Mouse (Mus musculus): ENCODE measurements around the gene Dennd2a. TPM values are rescaled to one million over a fixed set of nuclear protein-coding genes. Genes with fewer than 3 reads are reported as not detected.
"Not testable (repeated sequence)": the region's sequence is repeated elsewhere in the genome, so short reads cannot be mapped to it uniquely, and the experiment has no call there.

Dennd2a gene
- total RNA-seq, 1 experiment = 22.1 TPM

DNA sequence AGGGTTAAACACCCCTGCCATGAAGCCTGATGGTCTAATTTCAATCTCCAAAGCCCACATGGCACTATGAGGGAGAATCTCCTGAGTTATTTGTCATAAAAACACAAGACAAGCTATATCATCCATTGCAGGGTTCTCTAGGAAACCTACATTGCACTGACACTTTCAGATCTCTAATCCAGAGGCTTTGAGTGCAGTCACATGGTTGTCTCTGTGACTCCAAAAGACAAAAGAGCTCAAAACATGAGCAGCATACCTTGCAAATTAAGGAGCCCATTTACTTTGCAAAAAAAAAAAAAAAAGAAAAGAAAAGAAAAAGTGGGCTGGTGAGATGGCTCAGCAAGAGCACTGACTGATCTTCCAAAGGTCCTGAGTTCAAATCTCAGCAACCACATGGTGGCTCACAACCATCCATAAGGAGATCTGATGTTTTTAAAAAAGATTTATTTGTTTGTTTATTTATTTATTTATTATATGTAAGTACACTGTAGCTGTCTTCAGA lies 114.8 kb downstream of the Dennd2a start:
- Histone ChIP-seq H3K4me3 (ENCODE audit: insufficient read depth in 1 of 2, low read depth in 1 of 2, low read length in 2 of 2, poor library complexity in 1 of 2, severe bottlenecking in 1 of 2) (peak overlapping the region in 1 of 2 experiments; percentile 7; a peak in 1 of 4 replicates), H3K4me1 (ENCODE audit: control insufficient read depth in 2 of 2, insufficient read depth in 2 of 2, low read length in 2 of 2, poor library complexity in 1 of 2) (peaks cover 3 to 22% of the 10 kb centered on the region in 2 experiments; a peak in 3 of 4 replicates), H3K9me3 (ENCODE audit: control insufficient read depth, insufficient read depth, low read depth, low read length) (no peaks in the 10 kb centered on the region), H3K27ac (ENCODE audit: insufficient read depth, low read depth, low read length, poor library complexity, severe bottlenecking) (peak overlapping the region; percentile 93), H3K9ac (ENCODE audit: insufficient read depth, low read depth, low read length, poor library complexity, severe bottlenecking) (peak overlapping the region; percentile 56; the same call in 1 of the 2 replicates), H3K36me3 (ENCODE audit: control insufficient read depth, insufficient read depth, low read length, poor library complexity, severe bottlenecking) (peaks cover 2% of the 10 kb centered on the region; the same call in 1 of the 2 replicates)
- TF ChIP-seq CHD2 (IDR thresholded peaks at IDR 0.05; ENCODE audit: low read depth, low read length) = no peak
- no peak for TF ChIP-seq MAFK (IDR thresholded peaks at IDR 0.05; ENCODE audit: insufficient read depth, low read depth, low read length)
- TF ChIP-seq ZNF384 (IDR thresholded peaks at IDR 0.05; ENCODE audit: low read depth, low read length) = peak; percentile 91
- TF ChIP-seq HCFC1 (IDR thresholded peaks at IDR 0.05; ENCODE audit: borderline replicate concordance, insufficient read depth, low read length) = no peak
- 0 out of 2 replicates have a peak, but pooled peaks have one; percentile 5 for TF ChIP-seq ZC3H11A (IDR thresholded peaks at IDR 0.05; ENCODE audit: borderline replicate concordance, low read depth, low read length)
- in situ Hi-C loops (cut with MboI; ENCODE audit: low sequenced_read_pairs in 2 of 2, unreplicated experiment in 2 of 2) = no loop called here
- no peak for DNase-seq (ENCODE audit: low read depth, low spot score)

DNA sequence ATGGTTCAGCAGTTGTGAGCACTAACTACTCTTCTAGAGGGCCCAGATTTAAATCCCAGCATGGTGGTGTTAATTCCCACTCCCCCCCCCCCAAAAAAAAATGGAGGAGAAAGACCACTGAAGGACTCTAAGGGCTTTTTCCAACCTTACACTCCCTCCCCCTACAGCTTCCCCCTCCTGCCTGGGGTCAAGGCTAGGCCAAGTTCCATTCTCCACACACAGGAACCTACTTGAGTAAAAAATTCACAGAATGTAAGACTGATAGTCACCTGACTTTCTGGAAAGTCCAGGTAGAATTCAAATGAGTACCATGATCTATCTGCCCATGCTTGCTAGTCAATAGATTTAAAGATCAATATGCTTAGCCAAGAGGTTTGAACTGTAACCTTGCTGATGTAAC lies 117.5 kb downstream of the Dennd2a start:
- DNase-seq (ENCODE audit: low read depth, low spot score) = no peak
- Histone ChIP-seq H3K27ac (ENCODE audit: insufficient read depth, low read depth, low read length, poor library complexity, severe bottlenecking) (peak overlapping the region; percentile 91; the same call in 1 of the 2 replicates), H3K9ac (ENCODE audit: insufficient read depth, low read depth, low read length, poor library complexity, severe bottlenecking) (no peak overlapping the region), H3K9me3 (ENCODE audit: control insufficient read depth, insufficient read depth, low read depth, low read length) (no peaks in the 10 kb centered on the region), H3K36me3 (ENCODE audit: control insufficient read depth, insufficient read depth, low read length, poor library complexity, severe bottlenecking) (peaks cover 2% of the 10 kb centered on the region; the same call in 1 of the 2 replicates), H3K4me1 (ENCODE audit: control insufficient read depth in 2 of 2, insufficient read depth in 2 of 2, low read length in 2 of 2, poor library complexity in 1 of 2) (peaks cover 3 to 19% of the 10 kb centered on the region in 2 experiments; a peak in 3 of 4 replicates), H3K4me3 (ENCODE audit: insufficient read depth in 1 of 2, low read depth in 1 of 2, low read length in 2 of 2, poor library complexity in 1 of 2, severe bottlenecking in 1 of 2) (no peak overlapping the region)
- in situ Hi-C loops (cut with MboI; ENCODE audit: low sequenced_read_pairs in 2 of 2, unreplicated experiment in 2 of 2) = no loop called here
- TF ChIP-seq ZC3H11A (IDR thresholded peaks at IDR 0.05; ENCODE audit: borderline replicate concordance, low read depth, low read length) = no peak
- no peak for TF ChIP-seq CHD2 (IDR thresholded peaks at IDR 0.05; ENCODE audit: low read depth, low read length)

DNA sequence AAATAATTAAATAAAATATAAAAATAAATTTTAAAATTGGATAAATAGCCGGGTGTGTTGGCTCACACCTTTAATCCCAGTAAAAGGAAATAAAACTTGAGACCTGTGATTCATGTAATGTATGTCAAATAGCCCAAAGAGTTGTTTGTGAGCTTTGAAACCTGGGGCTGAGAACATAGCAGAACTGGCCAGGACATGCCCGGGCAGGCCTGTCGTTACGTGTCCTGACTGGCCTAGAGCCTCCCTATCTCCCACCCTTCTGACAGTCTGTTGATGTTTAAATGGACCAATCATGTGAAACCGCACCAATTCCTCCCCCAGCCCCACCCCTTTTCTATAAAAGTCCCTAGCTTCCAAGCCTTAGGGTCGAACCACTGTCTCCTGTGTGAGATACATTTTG lies 120.1 kb downstream of the Dennd2a start:
- H3K9me3 ChIP-seq (ENCODE audit: control insufficient read depth, insufficient read depth, low read depth, low read length); H3K36me3 ChIP-seq (ENCODE audit: control insufficient read depth, insufficient read depth, low read length, poor library complexity, severe bottlenecking); H3K9ac ChIP-seq (ENCODE audit: insufficient read depth, low read depth, low read length, poor library complexity, severe bottlenecking); DNase-seq (ENCODE audit: low read depth, low spot score); in situ Hi-C loops (cut with MboI; ENCODE audit: low sequenced_read_pairs in 2 of 2, unreplicated experiment in 2 of 2); H3K4me3 ChIP-seq (ENCODE audit: insufficient read depth in 1 of 2, low read depth in 1 of 2, low read length in 2 of 2, poor library complexity in 1 of 2, severe bottlenecking in 1 of 2): not testable (repeated sequence)
- Histone ChIP-seq H3K4me1 (ENCODE audit: control insufficient read depth in 2 of 2, insufficient read depth in 2 of 2, low read length in 2 of 2, poor library complexity in 1 of 2) (peaks cover 5 to 22% of the 10 kb centered on the region in 2 experiments; a peak in 3 of 4 replicates), H3K27ac (ENCODE audit: insufficient read depth, low read depth, low read length, poor library complexity, severe bottlenecking) (peak overlapping the region; percentile 94)

DNA sequence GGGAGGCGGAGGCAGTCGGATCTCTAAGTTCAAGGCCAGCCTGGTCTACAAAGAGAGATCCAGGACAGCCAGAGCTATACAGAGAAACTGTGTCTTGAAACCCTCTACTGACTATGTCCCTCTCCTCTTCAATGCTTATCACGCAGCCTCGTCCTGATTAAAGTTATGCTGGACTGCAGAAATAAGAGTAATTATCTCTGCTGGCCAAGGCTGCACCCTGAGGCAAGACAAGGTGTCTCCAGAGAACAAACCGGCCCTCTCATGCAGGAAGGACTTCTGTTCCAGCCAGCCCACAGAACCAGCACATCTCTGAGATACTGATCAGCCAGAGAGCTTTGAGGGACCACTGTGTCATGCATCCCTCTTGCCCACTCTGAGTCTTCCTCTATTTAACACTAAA lies 121.8 kb downstream of the Dennd2a start:
- Histone ChIP-seq H3K9ac (ENCODE audit: insufficient read depth, low read depth, low read length, poor library complexity, severe bottlenecking) (no peak overlapping the region), H3K27ac (ENCODE audit: insufficient read depth, low read depth, low read length, poor library complexity, severe bottlenecking) (no peak overlapping the region; the same call in 1 of the 2 replicates), H3K9me3 (ENCODE audit: control insufficient read depth, insufficient read depth, low read depth, low read length) (no peaks in the 10 kb centered on the region), H3K4me1 (ENCODE audit: control insufficient read depth in 2 of 2, insufficient read depth in 2 of 2, low read length in 2 of 2, poor library complexity in 1 of 2) (peaks cover 4 to 21% of the 10 kb centered on the region in 2 experiments; a peak in 3 of 4 replicates), H3K4me3 (ENCODE audit: insufficient read depth in 1 of 2, low read depth in 1 of 2, low read length in 2 of 2, poor library complexity in 1 of 2, severe bottlenecking in 1 of 2) (no peak overlapping the region), H3K36me3 (ENCODE audit: control insufficient read depth, insufficient read depth, low read length, poor library complexity, severe bottlenecking) (peaks cover 2% of the 10 kb centered on the region; the same call in 1 of the 2 replicates)
- in situ Hi-C loops (cut with MboI; ENCODE audit: low sequenced_read_pairs in 2 of 2, unreplicated experiment in 2 of 2) = no loop called here
- TF ChIP-seq CHD2 (IDR thresholded peaks at IDR 0.05; ENCODE audit: low read depth, low read length) = no peak
- TF ChIP-seq HCFC1 (IDR thresholded peaks at IDR 0.05; ENCODE audit: borderline replicate concordance, insufficient read depth, low read length) = no peak
- TF ChIP-seq ZNF384 (IDR thresholded peaks at IDR 0.05; ENCODE audit: low read depth, low read length) = no peak
- TF ChIP-seq ZC3H11A (IDR thresholded peaks at IDR 0.05; ENCODE audit: borderline replicate concordance, low read depth, low read length) = no peak
- TF ChIP-seq MAFK (IDR thresholded peaks at IDR 0.05; ENCODE audit: insufficient read depth, low read depth, low read length) = no peak
- no peak for DNase-seq (ENCODE audit: low read depth, low spot score)
